Mouse (Mus musculus): Measurements from ENCODE around the gene Megf6. TPM values are rescaled to one million over a fixed set of nuclear protein-coding genes. Genes with fewer than 3 reads are reported as not detected.

Gene Megf6
- polyA plus RNA-seq, 1 experiment from 2014 or later: 70.0 TPM

DNA sequence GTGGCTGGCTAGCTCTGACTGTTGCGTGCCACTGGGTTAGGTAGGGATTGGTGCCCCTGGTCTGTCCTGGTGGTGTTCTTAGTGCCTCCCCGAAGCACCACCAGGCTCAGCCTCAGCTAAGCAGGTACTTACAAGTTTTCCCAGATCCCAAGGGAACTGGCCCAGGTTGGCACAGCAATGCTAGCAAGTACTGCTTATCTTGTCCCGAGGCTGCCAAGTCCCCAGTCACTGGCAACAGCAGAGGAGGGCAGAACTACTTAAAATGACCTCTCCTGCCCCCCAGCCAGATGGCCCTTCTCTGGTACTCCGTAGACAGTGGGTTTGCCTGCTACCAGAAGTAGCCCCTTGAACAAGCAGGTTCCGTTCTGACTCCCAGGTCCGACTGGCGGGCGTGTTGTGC lies 68.7 kb downstream of the Megf6 start:
- peak overlapping the region; percentile 40; the same call in 1 of the 2 replicates for H3K4me3 ChIP-seq
- peaks cover 19% of the 10 kb centered on the region for H3K36me3 ChIP-seq
- no peak for ATAC-seq (ENCODE audit: low FRiP score, low read depth)
- H3K9ac ChIP-seq: peak overlapping the region; percentile 1; the same call in 1 of the 2 replicates
- no peak overlapping the region for H3K27ac ChIP-seq
- H3K9me3 ChIP-seq: no peaks in the 10 kb centered on the region
- no peaks in the 10 kb centered on the region for H3K27me3 ChIP-seq
- H3K4me1 ChIP-seq: peaks cover 53% of the 10 kb centered on the region
- peak overlapping the region; percentile 69 for H3K4me2 ChIP-seq (replicated peaks)
- 76% methylated on average over 8 of the region's 8 CpGs for WGBS

DNA sequence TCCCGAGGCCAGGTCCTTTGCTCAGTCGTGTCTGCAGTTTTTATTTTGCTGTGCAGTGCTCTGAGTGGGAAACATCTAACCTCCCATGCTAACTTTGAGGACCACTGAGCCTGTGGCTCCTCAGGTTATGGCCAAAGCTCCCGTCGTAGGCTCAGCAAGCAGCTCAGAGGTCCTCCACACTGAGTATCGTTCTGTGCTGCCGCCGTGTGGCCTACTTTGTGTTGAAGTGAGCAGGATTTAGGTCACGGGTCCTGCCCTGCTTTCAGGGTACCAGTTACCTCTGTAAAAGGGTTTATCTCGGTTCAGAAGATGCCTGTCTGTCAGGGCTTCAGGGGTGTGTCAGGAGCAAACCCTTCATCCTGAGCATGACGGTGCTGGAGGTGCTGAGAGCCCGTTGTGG lies 70.1 kb downstream of the Megf6 start:
- H3K9ac ChIP-seq: 0 out of 2 replicates have a peak overlapping the region, but pooled peaks have one; percentile 2

DNA sequence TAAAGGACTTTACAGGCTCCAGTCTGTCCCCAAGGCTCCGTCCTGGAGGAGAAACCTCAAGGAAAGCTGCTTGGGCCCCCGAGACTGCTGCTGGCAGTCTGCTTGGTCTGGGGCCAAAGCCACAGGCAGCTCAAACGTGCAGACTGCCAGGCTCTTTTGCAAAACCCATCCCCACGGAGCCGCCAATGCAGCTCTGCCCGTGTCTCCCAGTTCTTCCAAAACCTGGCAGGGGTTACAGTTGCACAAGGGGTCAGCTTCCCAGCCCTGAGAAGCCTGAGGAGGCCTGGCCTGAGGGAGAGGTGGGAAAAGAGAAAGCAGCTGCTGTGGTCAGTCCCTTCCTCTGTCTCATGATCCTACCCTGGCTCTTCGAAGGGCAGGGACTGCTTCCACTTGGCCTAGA lies 74.8 kb downstream of the Megf6 start:
- no peaks in the 10 kb centered on the region for H3K27me3 ChIP-seq
- H3K9me3 ChIP-seq: no peaks in the 10 kb centered on the region
- H3K36me3 ChIP-seq: peaks cover 21% of the 10 kb centered on the region
- peak overlapping the region; percentile 28; the same call in 1 of the 2 replicates for H3K27ac ChIP-seq
- no peak overlapping the region; the same call in 1 of the 2 replicates for H3K4me2 ChIP-seq (replicated peaks)
- no peak overlapping the region for H3K4me3 ChIP-seq
- WGBS: 62% methylated on average over 7 of the region's 7 CpGs
- H3K4me1 ChIP-seq: peaks cover 61% of the 10 kb centered on the region
- no peak overlapping the region; the same call in 1 of the 2 replicates for H3K9ac ChIP-seq
- no peak for ATAC-seq (ENCODE audit: low FRiP score, low read depth)

More for the DNA sequence above, 70.1 kb downstream of the Megf6 start:
- H3K4me2 ChIP-seq (replicated peaks): no peak overlapping the region
- H3K4me1 ChIP-seq: peaks cover 54% of the 10 kb centered on the region
- H3K27ac ChIP-seq: no peak overlapping the region
- no peak for ATAC-seq (ENCODE audit: low FRiP score, low read depth)
- peaks cover 21% of the 10 kb centered on the region for H3K36me3 ChIP-seq
- 60% methylated on average over 11 of the region's 11 CpGs for WGBS
- H3K27me3 ChIP-seq: no peaks in the 10 kb centered on the region
- H3K4me3 ChIP-seq: no peak overlapping the region
- H3K9me3 ChIP-seq: no peaks in the 10 kb centered on the region

DNA sequence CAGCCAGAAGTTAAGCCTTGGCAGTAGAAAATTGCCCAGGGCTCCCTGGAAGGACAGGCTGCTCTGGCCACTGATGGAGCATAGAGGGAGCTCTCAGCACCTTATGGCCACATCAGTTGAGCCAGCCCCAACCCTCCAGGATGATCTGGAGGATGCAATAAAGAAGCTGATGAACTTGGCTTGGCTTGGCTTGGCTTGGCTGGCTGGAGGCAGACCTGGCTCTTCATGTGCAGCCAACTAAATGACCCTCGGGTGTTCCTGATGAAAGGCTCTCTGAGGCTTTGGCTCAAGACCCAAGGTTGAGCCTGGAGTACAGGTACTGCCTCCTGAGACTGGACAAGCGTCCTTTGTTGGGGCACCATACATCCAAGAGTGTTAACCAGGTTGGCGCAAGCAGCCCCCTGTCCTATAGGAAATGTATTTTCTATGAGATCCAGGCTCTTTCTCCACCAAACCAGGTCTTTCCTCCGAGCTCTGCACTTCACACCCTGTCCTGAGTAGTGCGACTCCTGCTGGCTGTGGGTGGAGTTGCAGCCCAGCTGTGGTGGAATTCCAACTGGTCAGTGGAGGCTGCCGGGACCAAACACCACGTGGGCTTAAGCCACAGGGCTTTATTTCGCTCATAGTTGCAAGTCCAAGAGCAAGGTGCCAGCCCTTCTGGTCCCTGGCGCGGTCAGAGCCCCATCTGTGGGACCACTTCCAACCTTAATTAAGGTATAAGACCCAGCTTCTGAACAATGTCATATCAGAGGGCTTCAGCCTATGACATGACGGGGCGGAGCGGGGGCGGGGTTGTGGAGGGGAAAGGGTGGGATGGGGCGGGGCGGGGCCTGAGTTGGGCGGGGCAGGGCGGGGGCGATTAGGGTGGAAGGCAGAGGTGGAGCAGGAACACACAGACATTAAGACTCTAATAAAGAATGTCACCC lies 75.8 kb downstream of the Megf6 start:
- peaks cover 58% of the 10 kb centered on the region for H3K4me1 ChIP-seq
- ATAC-seq (ENCODE audit: low FRiP score, low read depth): peak; percentile 35
- H3K4me2 ChIP-seq (replicated peaks): peak overlapping the region; percentile 47
- H3K27me3 ChIP-seq: no peaks in the 10 kb centered on the region
- peak overlapping the region; percentile 56; the same call in 1 of the 2 replicates for H3K27ac ChIP-seq
- 14% methylated on average over 19 of the region's 19 CpGs for WGBS
- H3K36me3 ChIP-seq: peaks cover 21% of the 10 kb centered on the region
- no peaks in the 10 kb centered on the region for H3K9me3 ChIP-seq
- peak overlapping the region; percentile 18; the same call in 1 of the 2 replicates for H3K4me3 ChIP-seq
- no peak overlapping the region for H3K9ac ChIP-seq

DNA sequence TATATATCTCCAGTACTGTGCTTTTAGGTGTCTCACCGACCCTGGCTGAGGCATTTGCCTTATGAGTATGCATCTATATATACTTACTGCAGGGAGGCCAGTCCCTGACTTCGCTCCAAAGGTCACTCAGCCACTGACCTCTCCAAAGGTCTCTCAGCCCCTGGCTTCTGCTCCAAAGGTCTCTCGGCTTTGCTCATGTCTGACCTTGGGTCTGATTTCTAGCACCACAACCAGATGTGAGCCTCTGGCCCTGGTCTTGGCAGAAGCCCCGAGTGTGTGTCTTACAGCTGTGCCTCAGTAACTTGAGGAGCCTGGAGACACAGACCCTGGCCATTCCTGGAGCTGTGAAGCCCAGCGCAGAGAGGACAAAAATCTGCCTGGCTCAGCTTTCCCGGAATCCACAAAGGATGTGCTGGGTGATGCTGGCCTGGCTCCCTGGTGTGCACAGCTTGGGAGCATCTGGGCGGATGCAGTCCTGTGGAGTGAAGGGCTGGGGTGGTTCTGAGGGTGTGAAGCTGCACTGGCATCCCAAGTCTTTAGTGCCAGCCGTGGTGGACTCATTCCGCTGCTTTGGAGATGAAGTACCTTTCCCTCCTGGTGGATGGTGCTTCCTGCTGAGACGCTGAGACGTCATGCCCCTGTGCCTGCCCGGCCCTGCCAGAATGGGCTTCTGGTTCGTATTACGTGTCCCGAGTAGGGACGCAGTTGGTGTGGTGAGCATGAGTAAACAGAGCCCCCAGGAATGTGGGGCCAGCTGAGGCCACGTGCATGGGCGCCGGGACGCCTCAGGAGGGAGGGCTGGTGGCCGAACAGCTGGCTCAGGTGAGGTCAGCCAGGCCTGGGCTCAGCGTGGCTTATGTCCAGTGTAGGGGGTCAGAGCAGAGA lies 76.9 kb downstream of the Megf6 start:
- H3K27ac ChIP-seq: peak overlapping the region; percentile 56
- H3K36me3 ChIP-seq: peaks cover 24% of the 10 kb centered on the region
- no peak overlapping the region for H3K4me3 ChIP-seq
- WGBS: 15% methylated on average over 22 of the region's 22 CpGs
- peak; percentile 35 for ATAC-seq (ENCODE audit: low FRiP score, low read depth)
- no peaks in the 10 kb centered on the region for H3K9me3 ChIP-seq
- H3K27me3 ChIP-seq: no peaks in the 10 kb centered on the region
- H3K4me2 ChIP-seq (replicated peaks): peak overlapping the region; percentile 12; the same call in 1 of the 2 replicates
- peak overlapping the region; percentile 27; the same call in 1 of the 2 replicates for H3K9ac ChIP-seq
- peaks cover 58% of the 10 kb centered on the region for H3K4me1 ChIP-seq

DNA sequence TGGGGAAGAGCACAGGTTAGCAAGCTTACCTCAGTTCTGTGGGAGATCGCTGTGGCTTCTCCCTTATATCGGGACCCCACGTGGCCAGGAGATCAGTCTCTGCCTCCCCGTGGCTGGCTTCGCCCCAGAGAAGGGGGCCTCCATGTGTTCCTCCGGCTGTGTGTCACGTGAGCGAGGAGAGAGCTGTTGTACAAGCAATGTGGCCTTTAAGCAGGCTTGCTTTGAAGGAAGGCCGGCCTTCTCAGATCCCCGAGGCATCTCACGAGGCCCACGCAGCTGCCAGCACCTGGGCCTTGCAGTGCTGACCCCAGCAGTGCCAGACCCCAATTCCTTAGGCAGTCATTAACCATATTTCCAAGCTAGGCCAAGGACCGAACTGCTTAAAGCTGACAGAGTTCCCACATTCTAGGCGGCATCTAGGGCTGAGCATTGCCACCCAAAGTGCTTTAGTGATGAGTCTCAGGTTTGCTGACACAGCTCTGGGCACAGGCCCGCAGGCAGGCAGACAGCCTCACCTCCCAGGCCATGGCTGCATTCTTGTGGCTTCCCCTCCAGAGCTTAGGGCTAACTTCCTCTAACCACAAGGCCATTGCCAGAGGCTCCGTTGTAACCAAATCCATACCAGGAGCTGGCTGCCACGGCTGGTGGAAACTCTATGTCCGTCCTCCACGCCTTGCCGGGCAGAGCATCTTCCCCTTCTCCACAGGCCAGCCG lies 77.7 kb downstream of the Megf6 start:
- 45% methylated on average over 21 of the region's 21 CpGs for WGBS
- Histone ChIP-seq H3K4me2 (replicated peaks) (peak overlapping the region; percentile 12; the same call in 1 of the 2 replicates), H3K4me3 (no peak overlapping the region), H3K9me3 (no peaks in the 10 kb centered on the region), H3K27me3 (no peaks in the 10 kb centered on the region), H3K9ac (no peak overlapping the region), H3K4me1 (peaks cover 53% of the 10 kb centered on the region), H3K27ac (peak overlapping the region; percentile 56; the same call in 1 of the 2 replicates), H3K36me3 (peaks cover 26% of the 10 kb centered on the region)
- peak; percentile 31 for ATAC-seq (ENCODE audit: low FRiP score, low read depth)

DNA sequence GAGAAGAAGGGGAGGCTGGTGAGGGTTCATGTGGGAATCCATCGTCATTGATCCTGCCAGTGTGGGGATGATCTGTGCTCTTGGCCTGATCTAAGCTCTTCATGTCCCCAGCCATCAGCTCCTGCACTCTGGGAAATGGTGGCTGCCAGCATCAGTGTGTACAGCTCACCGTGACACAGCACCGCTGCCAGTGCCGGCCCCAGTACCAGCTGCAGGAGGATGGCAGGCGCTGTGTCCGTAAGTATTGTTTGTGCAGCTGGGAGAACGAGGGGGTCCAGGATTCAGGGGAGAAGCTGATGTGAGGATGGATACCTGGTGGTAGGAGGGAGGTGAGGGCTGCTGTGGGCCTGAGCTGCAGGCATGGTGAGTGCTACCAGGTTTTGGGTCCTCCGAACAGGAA lies 78.8 kb downstream of the Megf6 start:
- Histone ChIP-seq H3K4me3 (no peak overlapping the region), H3K4me2 (replicated peaks) (no peak overlapping the region), H3K36me3 (peaks cover 23% of the 10 kb centered on the region), H3K9me3 (no peaks in the 10 kb centered on the region), H3K27me3 (no peaks in the 10 kb centered on the region), H3K9ac (no peak overlapping the region), H3K27ac (no peak overlapping the region), H3K4me1 (peaks cover 53% of the 10 kb centered on the region)
- ATAC-seq (ENCODE audit: low FRiP score, low read depth): no peak
- 76% methylated on average over 8 of the region's 8 CpGs for WGBS

DNA sequence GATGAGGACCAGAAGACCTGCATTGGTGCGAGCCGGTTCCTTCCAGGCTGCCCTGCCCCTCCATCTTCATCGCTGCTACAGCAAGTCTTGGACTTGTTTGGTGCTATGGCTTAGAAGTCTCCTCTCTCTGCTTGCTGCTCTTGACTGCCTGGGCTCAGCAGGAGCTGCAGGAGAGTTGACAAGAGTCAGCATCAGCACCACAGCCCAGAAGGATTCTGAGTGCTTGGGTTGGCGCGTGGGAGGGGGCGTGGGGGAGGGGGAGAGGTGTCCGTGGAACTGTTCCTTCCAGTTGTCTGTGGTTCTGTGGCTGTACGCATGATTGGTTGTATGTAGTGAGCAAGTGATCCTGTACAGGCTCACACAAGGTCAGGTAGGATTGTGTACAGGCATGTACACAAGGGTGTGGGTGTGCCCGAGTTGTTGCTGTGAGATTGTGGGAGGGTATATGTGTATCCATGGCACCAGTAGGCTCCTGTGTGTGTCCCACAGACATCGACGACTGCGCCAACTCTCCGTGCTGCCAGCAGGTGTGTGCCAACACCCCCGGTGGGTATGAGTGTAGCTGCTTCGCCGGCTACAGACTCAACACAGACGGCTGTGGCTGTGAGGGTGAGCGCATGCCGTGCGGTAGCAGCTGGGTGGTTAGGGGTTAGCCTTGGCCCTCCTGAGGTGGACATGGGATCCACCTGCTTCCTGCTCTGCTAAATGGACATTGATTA lies 82.2 kb downstream of the Megf6 start:
- WGBS: 89% methylated on average over 20 of the region's 20 CpGs
- H3K9ac ChIP-seq: no peak overlapping the region
- H3K27me3 ChIP-seq: no peaks in the 10 kb centered on the region

DNA sequence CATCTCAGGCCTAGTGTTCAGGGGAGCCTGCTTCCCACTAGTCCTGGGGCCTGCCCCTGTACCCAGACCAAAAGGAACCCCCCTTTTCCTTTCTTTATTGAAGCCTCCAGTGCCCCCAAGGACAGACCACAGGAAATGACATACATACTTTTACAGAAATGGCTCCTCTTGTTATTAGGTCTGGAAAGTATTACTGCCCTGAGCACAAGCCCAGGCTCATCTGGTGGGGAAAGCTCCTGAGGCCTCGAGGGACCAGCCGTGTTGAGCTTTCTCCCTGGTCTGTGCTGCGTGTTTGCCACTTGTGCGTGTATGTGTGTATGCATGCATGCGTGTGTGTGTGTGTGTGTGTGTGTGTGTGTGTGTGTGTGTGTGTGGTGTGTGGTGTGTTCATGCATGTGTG lies 90.2 kb downstream of the Megf6 start:
- Histone ChIP-seq H3K36me3 (peaks cover 63% of the 10 kb centered on the region), H3K27ac (peak overlapping the region; percentile 79; the same call in 1 of the 2 replicates), H3K9ac (no peak overlapping the region), H3K4me3 (no peak overlapping the region), H3K9me3 (peaks cover 8% of the 10 kb centered on the region; the same call in 1 of the 2 replicates), H3K27me3 (no peaks in the 10 kb centered on the region), H3K4me2 (replicated peaks) (no peak overlapping the region), H3K4me1 (peaks cover 26% of the 10 kb centered on the region)
- peak; percentile 74 for ATAC-seq (ENCODE audit: low FRiP score, low read depth)
- WGBS: 33% methylated on average over 5 of the region's 5 CpGs

More for the DNA sequence above, 82.2 kb downstream of the Megf6 start:
- no peak for ATAC-seq (ENCODE audit: low FRiP score, low read depth)
- Histone ChIP-seq H3K36me3 (peaks cover 43% of the 10 kb centered on the region), H3K27ac (no peak overlapping the region), H3K9me3 (no peaks in the 10 kb centered on the region), H3K4me2 (replicated peaks) (no peak overlapping the region), H3K4me1 (peaks cover 22% of the 10 kb centered on the region), H3K4me3 (no peak overlapping the region)

DNA sequence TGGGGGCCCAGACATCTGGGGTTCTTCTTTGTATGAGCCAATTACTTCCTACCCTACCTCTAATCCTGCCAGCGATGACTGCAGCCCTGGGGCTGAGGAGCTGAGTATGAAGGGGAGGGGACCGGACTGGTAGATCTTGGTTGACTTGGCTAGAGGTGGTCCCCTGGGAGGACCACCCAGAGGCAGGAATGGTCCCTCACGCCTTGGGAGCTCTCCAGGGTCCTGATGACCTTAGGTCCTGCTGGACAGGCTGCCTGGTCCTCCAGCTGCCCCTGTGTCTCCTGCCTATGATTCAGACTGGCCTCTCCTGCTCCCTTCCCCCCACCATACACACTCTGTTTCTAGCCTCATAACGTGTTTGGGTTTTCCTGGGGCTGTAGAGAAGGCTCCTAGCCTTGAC lies 91.5 kb downstream of the Megf6 start:
- Histone ChIP-seq H3K4me2 (replicated peaks) (no peak overlapping the region), H3K27me3 (no peaks in the 10 kb centered on the region), H3K4me1 (peaks cover 26% of the 10 kb centered on the region), H3K9me3 (peaks cover 8% of the 10 kb centered on the region; the same call in 1 of the 2 replicates), H3K9ac (no peak overlapping the region), H3K4me3 (no peak overlapping the region), H3K27ac (no peak overlapping the region), H3K36me3 (peaks cover 68% of the 10 kb centered on the region)
- 26% methylated on average over 4 of the region's 4 CpGs for WGBS
- ATAC-seq (ENCODE audit: low FRiP score, low read depth): no peak

DNA sequence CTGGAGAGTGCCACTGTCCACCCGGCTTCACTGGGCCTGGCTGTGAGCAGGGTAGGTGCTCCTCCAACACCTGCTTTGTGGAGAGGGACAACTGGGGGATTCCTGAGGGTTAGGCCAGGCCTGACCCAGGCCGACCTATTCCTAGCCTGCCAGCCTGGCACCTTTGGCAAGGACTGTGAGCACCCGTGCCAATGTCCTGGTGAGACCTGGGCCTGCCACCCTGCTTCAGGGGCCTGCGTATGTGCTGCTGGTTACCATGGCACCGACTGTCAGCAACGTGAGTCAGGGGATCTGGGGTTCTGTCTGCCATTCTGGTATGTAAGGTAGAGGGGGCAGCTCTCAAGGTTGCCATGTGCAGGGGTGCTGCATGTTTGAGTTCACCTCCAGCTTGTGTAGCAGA lies 97.0 kb downstream of the Megf6 start:
- no peak for ATAC-seq (ENCODE audit: low FRiP score, low read depth)
- 74% methylated on average over 6 of the region's 6 CpGs for WGBS
- no peak overlapping the region for H3K9ac ChIP-seq
- no peak overlapping the region for H3K27ac ChIP-seq
- no peak overlapping the region for H3K4me2 ChIP-seq (replicated peaks)
- peaks cover 8% of the 10 kb centered on the region; the same call in 1 of the 2 replicates for H3K9me3 ChIP-seq
- no peak overlapping the region for H3K4me3 ChIP-seq
- H3K36me3 ChIP-seq: peaks cover 89% of the 10 kb centered on the region
- H3K4me1 ChIP-seq: no peaks in the 10 kb centered on the region
- no peaks in the 10 kb centered on the region for H3K27me3 ChIP-seq

All from limb, embryonic 13.5 days (tissue).